Comparison of ENCODE assay signal across 8 mouse cellular contexts in genomic region chr8:70775851-70776495, GRCm38 (mm10). TPM values are rescaled to one million over a fixed set of nuclear protein-coding genes. Genes with fewer than 3 reads are reported as not detected.
A peak's percentile ranks its signal among the peaks of the same experiment; 100 is the strongest.
DNase-seq lines count a peak whose midpoint lies in the region; ATAC-seq and TF ChIP-seq lines count a peak whose summit lies in the region.

No protein-coding gene starts in this region.

- ATAC-seq in heart, embryonic 16.5 days (replicated peaks; ENCODE audit: extremely low read depth, insufficient read depth, low FRiP score), result peak; percentile 2
- no peak for ATAC-seq in liver, postnatal 0 days

- H3K4me3 ChIP-seq in left cerebral cortex, adult 2 months, result peak overlapping the region; percentile 87
- H3K4me3 ChIP-seq in bone marrow macrophage, adult 2 months (ENCODE audit: insufficient read depth, low read length), result peak overlapping the region; percentile 90
- peak overlapping the region; percentile 85 for H3K4me3 ChIP-seq in heart, embryonic 16.5 days (ENCODE audit: low read length)
- H3K4me3 ChIP-seq in liver, postnatal 0 days (ENCODE audit: low read depth, low read length), result peak overlapping the region; percentile 63

- peak overlapping the region; percentile 75 for H3K4me2 ChIP-seq in heart, embryonic 16.5 days (ENCODE audit: low read depth, low read length)
- H3K4me2 ChIP-seq in liver, postnatal 0 days (ENCODE audit: low read depth, low read length), result peak overlapping the region; percentile 99

- TF ChIP-seq CTCF in left cerebral cortex, adult 2 months (IDR thresholded peaks at IDR 0.05), result no peak
- no peak for TF ChIP-seq CTCF in bone marrow macrophage, adult 2 months (IDR thresholded peaks at IDR 0.05; ENCODE audit: low read depth, low read length)
- no peak for TF ChIP-seq CTCF in liver, postnatal 0 days (IDR thresholded peaks at IDR 0.05; ENCODE audit: low read depth)

- TF ChIP-seq EP300 in liver, postnatal 0 days (IDR thresholded peaks at IDR 0.05; ENCODE audit: low read depth), result no peak

- no peak for TF ChIP-seq POLR2A in bone marrow macrophage, adult 2 months (IDR thresholded peaks at IDR 0.05; ENCODE audit: borderline replicate concordance, low read depth, low read length)

- H3K9ac ChIP-seq in heart, embryonic 16.5 days (ENCODE audit: low read length), result peak overlapping the region; percentile 97
- peak overlapping the region; percentile 88 for H3K9ac ChIP-seq in liver, postnatal 0 days (replicated peaks)

- 3% methylated on average over 34 of the region's 34 CpGs for WGBS in heart, embryonic 16.5 days
- WGBS in liver, postnatal 0 days (ENCODE audit: insufficient replicate concordance), result 2% methylated on average over 34 of the region's 34 CpGs

- intact Hi-C loops in left cerebral cortex, adult 2 months (cut with DNase I), result no loop called here
- intact Hi-C loops in left cerebral cortex, postnatal 25 days (cut with DNase I), result loop anchor here (2.0 kb wide), 1 partner anchor 21 kb away; the partner anchor contains the start of gene Rab3a

- H3K9me3 ChIP-seq in heart, embryonic 16.5 days (replicated peaks; ENCODE audit: control insufficient read depth, low read length), result no peaks in the 10 kb centered on the region
- H3K9me3 ChIP-seq in liver, postnatal 0 days (ENCODE audit: low read length), result no peaks in the 10 kb centered on the region

- H3K27me3 ChIP-seq in heart, embryonic 16.5 days (ENCODE audit: control insufficient read depth, insufficient read depth, low read length), result no peaks in the 10 kb centered on the region
- H3K27me3 ChIP-seq in liver, postnatal 0 days (ENCODE audit: insufficient read depth, low read length), result no peaks in the 10 kb centered on the region

- H3K4me1 ChIP-seq in bone marrow macrophage, adult 2 months (ENCODE audit: control insufficient read depth, insufficient read depth, low read length), result peaks cover 14% of the 10 kb centered on the region
- H3K4me1 ChIP-seq in heart, embryonic 16.5 days (ENCODE audit: control insufficient read depth, insufficient read depth, low read length), result peaks cover 34% of the 10 kb centered on the region
- peaks cover 38% of the 10 kb centered on the region for H3K4me1 ChIP-seq in liver, postnatal 0 days (ENCODE audit: insufficient read depth)

- no peak for DNase-seq in left cerebral cortex, adult 2 months (ENCODE audit: extremely low spot score in 1 of 2, low spot score in 2 of 2)
- no peak for DNase-seq in left cerebral cortex, postnatal 25 days (ENCODE audit: low spot score in 2 of 2)
- DNase-seq in liver, postnatal 0 days, result no peak
- DNase-seq in layer of hippocampus, postnatal 25 days (ENCODE audit: extremely low spot score in 1 of 2, low spot score in 1 of 2), result no peak
- no peak for DNase-seq in right cerebral cortex, adult 18-20 months
- DNase-seq in kidney, postnatal 10 days, result no peak

- peaks cover 24% of the 10 kb centered on the region for H3K36me3 ChIP-seq in heart, embryonic 16.5 days (ENCODE audit: control insufficient read depth, insufficient read depth)
- peaks cover 33% of the 10 kb centered on the region for H3K36me3 ChIP-seq in liver, postnatal 0 days (replicated peaks; ENCODE audit: insufficient read depth, low read length)

- peak overlapping the region; percentile 95 for H3K27ac ChIP-seq in left cerebral cortex, adult 2 months
- H3K27ac ChIP-seq in bone marrow macrophage, adult 2 months (ENCODE audit: insufficient read depth, low read depth, low read length), result peak overlapping the region; percentile 23; the same call in 1 of the 2 replicates
- H3K27ac ChIP-seq in heart, embryonic 16.5 days (ENCODE audit: low read length), result peak overlapping the region; percentile 61
- peak overlapping the region; percentile 49 for H3K27ac ChIP-seq in liver, postnatal 0 days (ENCODE audit: low read depth)

RNA-seq across cellular contexts. Expression of gene Pik3r2, which starts 0.5 kb away (rescaled TPM):
- 100 to 1,000 TPM; 159 to 160 TPM for total RNA-seq in left cerebral cortex, adult 2 months (2021)
- total RNA-seq in left cerebral cortex, postnatal 25 days (2021), result 100 to 1,000 TPM; 150 to 152 TPM
- 26.9 and 27.5 TPM in 2 replicates for polyA plus RNA-seq in bone marrow macrophage, adult 2 months (2012; ENCODE audit: insufficient read depth, insufficient read length, missing spikeins)
- 42.1 and 43.3 TPM in 2 replicates for polyA plus RNA-seq in heart, embryonic 16.5 days (2015; fragmentation: Nextera tagmentation; extraction: Ambion mirVana)
- 8.9 and 9.0 TPM in 2 replicates for polyA plus RNA-seq in liver, postnatal 0 days (2015; fragmentation: Nextera tagmentation; extraction: Ambion mirVana)
- total RNA-seq in layer of hippocampus, postnatal 25 days (2021), result 100 to 1,000 TPM; 154 to 159 TPM

RNA-seq across cellular contexts. Expression of gene Mpv17l2, which starts 15.2 kb away (rescaled TPM):
- 10 to 100 TPM; 33.3 to 35.7 TPM for total RNA-seq in left cerebral cortex, adult 2 months (2021)
- total RNA-seq in left cerebral cortex, postnatal 25 days (2021), result 10 to 100 TPM; 34.5 to 43.2 TPM
- polyA plus RNA-seq in bone marrow macrophage, adult 2 months (2012; ENCODE audit: insufficient read depth, insufficient read length, missing spikeins), result 32.4 and 33.7 TPM in 2 replicates
- polyA plus RNA-seq in heart, embryonic 16.5 days (2015; fragmentation: Nextera tagmentation; extraction: Ambion mirVana), result 44.0 and 50.5 TPM in 2 replicates
- 36.3 and 39.9 TPM in 2 replicates for polyA plus RNA-seq in liver, postnatal 0 days (2015; fragmentation: Nextera tagmentation; extraction: Ambion mirVana)
- 10 to 100 TPM; 41.7 to 42.2 TPM for total RNA-seq in layer of hippocampus, postnatal 25 days (2021)

RNA-seq across cellular contexts. Expression of gene Rab3a, which starts 21.5 kb away (rescaled TPM):
- 100 to 1,000 TPM; 808 to 835 TPM for total RNA-seq in left cerebral cortex, adult 2 months (2021)
- 100 to 1,000 TPM; 830 to 904 TPM for total RNA-seq in left cerebral cortex, postnatal 25 days (2021)
- polyA plus RNA-seq in bone marrow macrophage, adult 2 months (2012; ENCODE audit: insufficient read depth, insufficient read length, missing spikeins), result 7.9 and 9.4 TPM in 2 replicates
- polyA plus RNA-seq in heart, embryonic 16.5 days (2015; fragmentation: Nextera tagmentation; extraction: Ambion mirVana), result 29.1 and 30.0 TPM in 2 replicates
- 3.2 and 3.3 TPM in 2 replicates for polyA plus RNA-seq in liver, postnatal 0 days (2015; fragmentation: Nextera tagmentation; extraction: Ambion mirVana)
- 100 to 1,000 TPM; 789 to 843 TPM for total RNA-seq in layer of hippocampus, postnatal 25 days (2021)

RNA-seq across cellular contexts. Expression of gene Mast3, which starts 28.9 kb away (rescaled TPM):
- total RNA-seq in left cerebral cortex, adult 2 months (2021), result 100 to 1,000 TPM; 369 to 386 TPM
- 100 to 1,000 TPM; 298 to 350 TPM for total RNA-seq in left cerebral cortex, postnatal 25 days (2021)
- 57.7 and 59.6 TPM in 2 replicates for polyA plus RNA-seq in bone marrow macrophage, adult 2 months (2012; ENCODE audit: insufficient read depth, insufficient read length, missing spikeins)
- polyA plus RNA-seq in heart, embryonic 16.5 days (2015; fragmentation: Nextera tagmentation; extraction: Ambion mirVana), result 7.3 and 9.3 TPM in 2 replicates
- 5.2 and 6.0 TPM in 2 replicates for polyA plus RNA-seq in liver, postnatal 0 days (2015; fragmentation: Nextera tagmentation; extraction: Ambion mirVana)
- total RNA-seq in layer of hippocampus, postnatal 25 days (2021), result 100 to 1,000 TPM; 411 to 437 TPM

RNA-seq across cellular contexts. Expression of gene Il12rb1, which starts 32.3 kb away (rescaled TPM):
- total RNA-seq in left cerebral cortex, adult 2 months (2021), result under 1 TPM; 0.77 to 0.82 TPM
- under 1 TPM; 0.80 to 0.83 TPM for total RNA-seq in left cerebral cortex, postnatal 25 days (2021)
- polyA plus RNA-seq in bone marrow macrophage, adult 2 months (2012; ENCODE audit: insufficient read depth, insufficient read length, missing spikeins), result 0.20 TPM in 1 of 2 replicates, not detected in the other
- polyA plus RNA-seq in heart, embryonic 16.5 days (2015; fragmentation: Nextera tagmentation; extraction: Ambion mirVana), result 0.77 and 1.6 TPM in 2 replicates
- 0.19 and 0.25 TPM in 2 replicates for polyA plus RNA-seq in liver, postnatal 0 days (2015; fragmentation: Nextera tagmentation; extraction: Ambion mirVana)
- 1 to 10 TPM in 1 of 2 experiments, under 1 TPM in 1; 0.94 to 1.4 TPM for total RNA-seq in layer of hippocampus, postnatal 25 days (2021)

Comparison
In these comparisons a context has a peak if more than half of its experiments do, and no peak if none do; other contexts are left out.
1. H3K27ac ChIP-seq: peak in every context shown above with its lines; median percentile 95 in left cerebral cortex, adult 2 months; 61 in heart, embryonic 16.5 days; 49 in liver, postnatal 0 days; 23 in bone marrow macrophage, adult 2 months.